Mouse (Mus musculus) G1E (cell line): ENCODE measurements around the gene Triap1. TPM values are rescaled to one million over a fixed set of nuclear protein-coding genes. Genes with fewer than 3 reads are reported as not detected.

Experiments
- ATAC-seq: 2 replicates; pipeline ENCODE4 v1.8.0; 2016; ENCODE audit warnings: mild to moderate bottlenecking; ENCODE audit not compliant: insufficient number of reproducible peaks, poor library complexity, low FRiP score, severe bottlenecking; ENCODE audit errors: extremely low read depth
- DNase-seq: peaks from one replicate; pipeline ENCODE4 v3.0.0; 2012; ENCODE audit warnings: low spot score
- H3K27me3 ChIP-seq: 2 replicates; pipeline ENCODE4 v1.6.1; 2012; ENCODE audit warnings: mild to moderate bottlenecking, low read length, inconsistent platforms; ENCODE audit not compliant: insufficient read depth
- H3K36me3 ChIP-seq: replicated peaks from 2 replicates; pipeline ENCODE3; 2012; ENCODE audit warnings: mild to moderate bottlenecking, inconsistent platforms
- H3K4me1 ChIP-seq: 2 replicates; pipeline ENCODE4 v1.6.1; 2012; ENCODE audit warnings: low read depth, low read length, inconsistent platforms, mixed read lengths; ENCODE audit not compliant: insufficient read depth
- H3K4me3 ChIP-seq: 2 replicates; pipeline ENCODE4 v1.5.1; 2012; ENCODE audit warnings: low read depth, mild to moderate bottlenecking, inconsistent platforms, low read length, moderate library complexity, mixed read lengths
- H3K9me3 ChIP-seq: replicated peaks from 2 replicates; pipeline ENCODE4 v1.6.1; 2012; ENCODE audit warnings: inconsistent platforms
- CTCF ChIP-seq: IDR thresholded peaks from 2 replicates; pipeline ENCODE4 v1.5.1; 2012; ENCODE audit warnings: low read depth, low read length, inconsistent platforms, mixed read lengths
- GATA1 ChIP-seq: IDR thresholded peaks from 2 replicates; pipeline ENCODE4 v1.6.1; 2012; ENCODE audit warnings: borderline replicate concordance, low read length, inconsistent platforms, mixed read lengths
- GATA2 ChIP-seq: IDR thresholded peaks from 2 replicates; pipeline ENCODE4 v1.6.1; 2012; ENCODE audit warnings: low read depth, low read length, inconsistent platforms, borderline replicate concordance
- POLR2AphosphoS5 ChIP-seq: IDR thresholded peaks from 2 replicates; pipeline ENCODE4 v1.6.1; 2012; ENCODE audit warnings: low read depth, low read length, inconsistent platforms; ENCODE audit not compliant: insufficient replicate concordance
- TAL1 ChIP-seq: conservative IDR thresholded peaks from 2 replicates; pipeline ENCODE4 v1.6.1; 2012; ENCODE audit warnings: low read depth, low read length, inconsistent platforms, mixed read lengths
- polyA plus RNA-seq: library from polyadenylated mRNA; stranded (reverse); fragments of >175 nt; gene quantifications from 2 replicates; pipeline ENCODE4 v1.2.3, GENCODE M21; 2012
- total RNA-seq, 2 experiments: library from RNA; stranded (forward) in 1 of 2; stranded (reverse) in 1 of 2; fragments of 200-1000 nt in 1 of 2; fragments of >200 nt in 1 of 2; fragmentation: Nextera tagmentation in 1 of 2; gene quantifications; 2 replicates each; pipeline ENCODE4 v1.2.3; 2014 to 2017

Gene Triap1
- total and polyA plus RNA-seq, 3 experiments: 14.1 to 47.0 (median 31.8) TPM

DNA sequence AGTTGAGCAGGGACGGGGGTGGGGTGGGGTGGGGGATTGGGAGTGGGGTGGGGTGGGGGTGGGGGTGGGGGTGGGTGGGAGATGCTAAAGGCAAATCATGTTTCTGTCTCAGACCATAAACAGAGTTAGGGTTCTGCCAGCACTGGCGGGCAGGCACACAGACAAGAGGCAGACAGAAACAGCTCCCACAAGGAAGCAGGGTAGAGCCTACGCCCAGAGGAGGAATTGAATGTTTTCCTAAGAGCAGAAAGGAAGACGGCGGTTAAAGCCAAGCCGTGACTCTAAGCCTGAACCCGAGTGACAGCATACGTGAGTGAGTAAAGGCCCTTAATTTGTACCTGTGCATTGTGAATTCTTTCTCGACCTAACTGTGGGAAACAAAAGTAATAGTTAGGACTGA is 50.9 kb downstream of the Triap1 start:
- DNase-seq (no peak), ATAC-seq (no peak)
- Histone ChIP-seq H3K4me3 (no peak overlapping the region), H3K4me1 (no peaks in the 10 kb centered on the region), H3K9me3 (no peaks in the 10 kb centered on the region), H3K36me3 (no peaks in the 10 kb centered on the region), H3K27me3 (peaks cover 15% of the 10 kb centered on the region; the same call in 1 of the 2 replicates)
- TF ChIP-seq POLR2AphosphoS5 (no peak), GATA2 (no peak), CTCF (no peak), TAL1 (no peak), GATA1 (no peak)

DNA sequence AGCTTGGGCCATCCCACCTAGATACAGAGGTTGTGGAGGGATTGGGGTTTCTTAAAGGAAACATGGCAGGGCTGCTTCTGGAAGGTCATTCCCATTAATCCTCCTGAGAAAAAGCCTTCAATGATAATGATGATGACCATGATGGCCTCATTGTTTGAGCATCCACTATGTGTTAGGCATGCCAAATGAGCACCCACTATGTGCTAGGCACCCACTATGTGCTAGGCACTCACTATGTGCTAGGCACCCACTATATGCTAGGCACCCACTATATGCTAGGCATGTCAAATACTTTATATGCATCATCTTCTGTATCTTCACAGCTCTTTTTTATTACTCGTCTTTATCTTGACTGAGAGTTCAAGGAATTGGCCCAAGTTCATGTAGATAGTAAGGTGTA is 51.9 kb downstream of the Triap1 start:
- no peak for ATAC-seq
- DNase-seq: no peak
- Histone ChIP-seq H3K4me3 (no peak overlapping the region), H3K27me3 (peaks cover 15% of the 10 kb centered on the region; the same call in 1 of the 2 replicates), H3K9me3 (no peaks in the 10 kb centered on the region), H3K36me3 (no peaks in the 10 kb centered on the region), H3K4me1 (no peaks in the 10 kb centered on the region)
- no peak for TF ChIP-seq POLR2AphosphoS5
- no peak for TF ChIP-seq CTCF
- TF ChIP-seq GATA1: no peak
- TF ChIP-seq GATA2: no peak
- TF ChIP-seq TAL1: no peak

Other genes starting within 250 kb of the Triap1 start
- gene Gm10401, start 242.9 kb upstream of the Triap1 start, total RNA-seq (2014; fragmentation: Nextera tagmentation): not detected in 2 replicates
- 0.46 and 0.49 TPM in 2 replicates for gene Gm10401, start 242.9 kb upstream of the Triap1 start, total RNA-seq (2017)
- gene Gm10401, start 242.9 kb upstream of the Triap1 start, polyA plus RNA-seq: not detected in 2 replicates
- gene Acads, start 221.9 kb upstream of the Triap1 start, total RNA-seq (2014; fragmentation: Nextera tagmentation): 23.4 and 28.1 TPM in 2 replicates
- gene Acads, start 221.9 kb upstream of the Triap1 start, total RNA-seq (2017): 23.0 and 26.3 TPM in 2 replicates
- gene Acads, start 221.9 kb upstream of the Triap1 start, polyA plus RNA-seq: 62.6 and 63.4 TPM in 2 replicates
- 12.2 and 12.5 TPM in 2 replicates for gene Unc119b, start 206.2 kb upstream of the Triap1 start, total RNA-seq (2014; fragmentation: Nextera tagmentation)
- 14.3 and 16.0 TPM in 2 replicates for gene Unc119b, start 206.2 kb upstream of the Triap1 start, total RNA-seq (2017)
- gene Unc119b, start 206.2 kb upstream of the Triap1 start, polyA plus RNA-seq: 32.8 and 32.9 TPM in 2 replicates
- 191 and 201 TPM in 2 replicates for gene Mlec, start 183.0 kb upstream of the Triap1 start, total RNA-seq (2014; fragmentation: Nextera tagmentation)
- gene Mlec, start 183.0 kb upstream of the Triap1 start, total RNA-seq (2017): 198 and 202 TPM in 2 replicates
- gene Mlec, start 183.0 kb upstream of the Triap1 start, polyA plus RNA-seq: 105 and 119 TPM in 2 replicates
- not detected in 2 replicates for gene Cabp1, start 146.8 kb upstream of the Triap1 start, total RNA-seq (2014; fragmentation: Nextera tagmentation)
- 0.06 and 0.27 TPM in 2 replicates for gene Cabp1, start 146.8 kb upstream of the Triap1 start, total RNA-seq (2017)
- gene Cabp1, start 146.8 kb upstream of the Triap1 start, polyA plus RNA-seq: not detected in 2 replicates
- 24.2 and 25.5 TPM in 2 replicates for gene Pop5, start 105.4 kb upstream of the Triap1 start, total RNA-seq (2014; fragmentation: Nextera tagmentation)
- 61.2 and 82.5 TPM in 2 replicates for gene Pop5, start 105.4 kb upstream of the Triap1 start, total RNA-seq (2017)
- 18.6 and 28.3 TPM in 2 replicates for gene Pop5, start 105.4 kb upstream of the Triap1 start, polyA plus RNA-seq
- gene Rnf10, start 68.3 kb upstream of the Triap1 start, total RNA-seq (2014; fragmentation: Nextera tagmentation): 59.7 and 87.3 TPM in 2 replicates
- gene Rnf10, start 68.3 kb upstream of the Triap1 start, total RNA-seq (2017): 56.9 and 57.3 TPM in 2 replicates
- gene Rnf10, start 68.3 kb upstream of the Triap1 start, polyA plus RNA-seq: 201 and 202 TPM in 2 replicates
- gene Coq5, start 61.6 kb upstream of the Triap1 start, total RNA-seq (2014; fragmentation: Nextera tagmentation): 41.1 and 42.9 TPM in 2 replicates
- gene Coq5, start 61.6 kb upstream of the Triap1 start, total RNA-seq (2017): 51.6 and 56.9 TPM in 2 replicates
- 23.4 and 25.0 TPM in 2 replicates for gene Coq5, start 61.6 kb upstream of the Triap1 start, polyA plus RNA-seq
- 1,458 and 1,815 TPM in 2 replicates for gene Dynll1, start 40.2 kb upstream of the Triap1 start, total RNA-seq (2014; fragmentation: Nextera tagmentation)
- gene Dynll1, start 40.2 kb upstream of the Triap1 start, total RNA-seq (2017): 554 and 587 TPM in 2 replicates
- gene Dynll1, start 40.2 kb upstream of the Triap1 start, polyA plus RNA-seq: 445 and 449 TPM in 2 replicates
- gene Srsf9, start 14.0 kb upstream of the Triap1 start, total RNA-seq (2014; fragmentation: Nextera tagmentation): 38.1 and 47.6 TPM in 2 replicates
- gene Srsf9, start 14.0 kb upstream of the Triap1 start, total RNA-seq (2017): 88.0 and 111 TPM in 2 replicates
- 114 and 127 TPM in 2 replicates for gene Srsf9, start 14.0 kb upstream of the Triap1 start, polyA plus RNA-seq
- 90.0 and 96.0 TPM in 2 replicates for gene Gatc, start within 50 bp of the Triap1 start, total RNA-seq (2014; fragmentation: Nextera tagmentation)
- gene Gatc, start within 50 bp of the Triap1 start, total RNA-seq (2017): 5.6 and 8.6 TPM in 2 replicates
- gene Gatc, start within 50 bp of the Triap1 start, polyA plus RNA-seq: 11.7 and 13.9 TPM in 2 replicates
- gene Cox6a1, start 7.8 kb downstream of the Triap1 start, total RNA-seq (2014; fragmentation: Nextera tagmentation): 312 and 362 TPM in 2 replicates
- 143 and 153 TPM in 2 replicates for gene Cox6a1, start 7.8 kb downstream of the Triap1 start, total RNA-seq (2017)
- gene Cox6a1, start 7.8 kb downstream of the Triap1 start, polyA plus RNA-seq: 1,989 and 2,415 TPM in 2 replicates
- gene Msi1, start 88.4 kb downstream of the Triap1 start, total RNA-seq (2014; fragmentation: Nextera tagmentation): 6.7 and 8.7 TPM in 2 replicates
- 0.23 and 0.55 TPM in 2 replicates for gene Msi1, start 88.4 kb downstream of the Triap1 start, total RNA-seq (2017)
- 3.4 and 3.7 TPM in 2 replicates for gene Msi1, start 88.4 kb downstream of the Triap1 start, polyA plus RNA-seq
- not detected in 2 replicates for gene Pla2g1b, start 125.0 kb downstream of the Triap1 start, total RNA-seq (2014; fragmentation: Nextera tagmentation)
- gene Pla2g1b, start 125.0 kb downstream of the Triap1 start, total RNA-seq (2017): not detected in 2 replicates
- 0.18 TPM in 1 of 2 replicates, not detected in the other for gene Pla2g1b, start 125.0 kb downstream of the Triap1 start, polyA plus RNA-seq
- gene Sirt4, start 143.5 kb downstream of the Triap1 start, total RNA-seq (2014; fragmentation: Nextera tagmentation): 27.5 and 29.7 TPM in 2 replicates
- 9.3 and 14.8 TPM in 2 replicates for gene Sirt4, start 143.5 kb downstream of the Triap1 start, total RNA-seq (2017)
- 8.0 and 13.3 TPM in 2 replicates for gene Sirt4, start 143.5 kb downstream of the Triap1 start, polyA plus RNA-seq
- gene Pxn, start 165.5 kb downstream of the Triap1 start, total RNA-seq (2014; fragmentation: Nextera tagmentation): 17.8 and 25.8 TPM in 2 replicates
- gene Pxn, start 165.5 kb downstream of the Triap1 start, total RNA-seq (2017): 12.0 and 14.2 TPM in 2 replicates
- gene Pxn, start 165.5 kb downstream of the Triap1 start, polyA plus RNA-seq: 62.9 and 63.3 TPM in 2 replicates
- 870 and 980 TPM in 2 replicates for gene Rplp0, start 218.2 kb downstream of the Triap1 start, total RNA-seq (2014; fragmentation: Nextera tagmentation)
- 1,362 and 1,673 TPM in 2 replicates for gene Rplp0, start 218.2 kb downstream of the Triap1 start, total RNA-seq (2017)
- gene Rplp0, start 218.2 kb downstream of the Triap1 start, polyA plus RNA-seq: 712 and 915 TPM in 2 replicates
- gene Gcn1l1, start 224.0 kb downstream of the Triap1 start, total RNA-seq (2014; fragmentation: Nextera tagmentation): 78.5 and 96.0 TPM in 2 replicates
- gene Gcn1l1, start 224.0 kb downstream of the Triap1 start, total RNA-seq (2017): 44.6 and 45.7 TPM in 2 replicates
- 137 and 158 TPM in 2 replicates for gene Gcn1l1, start 224.0 kb downstream of the Triap1 start, polyA plus RNA-seq